Mouse (Mus musculus) liver, embryonic 13.5 days (tissue): ENCODE measurements around the gene Lrp4. TPM values are rescaled to one million over a fixed set of nuclear protein-coding genes. Genes with fewer than 3 reads are reported as not detected.

Experiments used
- ATAC-seq: fragments of 200-750 bp; cut with Nextera tagmentation; 2 replicates; pipeline ENCODE4 v1.8.0; 2017; ENCODE audit warnings: low read depth, mild to moderate bottlenecking, moderate number of reproducible peaks, moderate library complexity
- DNase-seq: peaks from one replicate; pipeline ENCODE4 v3.0.0; 2022
- H3K27ac ChIP-seq: fragments of 300-500 bp; sonication (generic); 2 replicates; pipeline ENCODE4 v1.5.1; 2015; ENCODE audit warnings: moderate library complexity, mild to moderate bottlenecking, inconsistent platforms
- H3K27me3 ChIP-seq: fragments of 300-500 bp; sonication (generic); 2 replicates; pipeline ENCODE4 v1.6.1; 2015; ENCODE audit warnings: mild to moderate bottlenecking, inconsistent platforms
- H3K36me3 ChIP-seq: fragments of 300-500 bp; sonication (generic); 2 replicates; pipeline ENCODE4 v1.6.1; 2015; ENCODE audit warnings: mild to moderate bottlenecking, inconsistent platforms
- H3K4me1 ChIP-seq: fragments of 300-500 bp; sonication (generic); replicated peaks from 2 replicates; pipeline ENCODE4 v1.6.1; 2015; ENCODE audit warnings: inconsistent platforms
- H3K4me2 ChIP-seq: fragments of 300-500 bp; sonication (generic); 2 replicates; pipeline ENCODE4 v1.6.1; 2015; ENCODE audit warnings: inconsistent platforms, mild to moderate bottlenecking, moderate library complexity
- H3K4me3 ChIP-seq: fragments of 300-500 bp; sonication (generic); replicated peaks from 2 replicates; pipeline ENCODE4 v1.5.1; 2015; ENCODE audit warnings: mild to moderate bottlenecking, inconsistent platforms
- H3K9ac ChIP-seq: fragments of 300-500 bp; sonication (generic); 2 replicates; pipeline ENCODE4 v1.6.1; 2015; ENCODE audit warnings: mild to moderate bottlenecking, inconsistent platforms
- H3K9me3 ChIP-seq: fragments of 300-500 bp; sonication (generic); replicated peaks from 2 replicates; pipeline ENCODE4 v1.6.1; 2016; ENCODE audit warnings: inconsistent platforms
- WGBS: fragments of 180-500 bp; shearing (Covaris S2); methylation state at CpG from one replicate; pipeline ENCODE4 v1.1.7; 2015; ENCODE audit not compliant: insufficient replicate concordance; 5-methylcytosine and 5-hydroxymethylcytosine counted together
- polyA plus RNA-seq: library from polyadenylated mRNA; unstranded; fragments of >200 nt; fragmentation: Nextera tagmentation; extraction: Ambion mirVana; gene quantifications from 2 replicates; pipeline ENCODE4 v1.2.1, GENCODE M21; 2015

Lrp4 gene
- polyA plus RNA-seq, 1 experiment from 2014 or later: 0.93 TPM

GRCm38 (mm10) chr2:91465934-91466333 is 8.6 kb downstream of the Lrp4 start:
- H3K9ac ChIP-seq: no peak overlapping the region
- DNase-seq (no peak), ATAC-seq (no peak)
- WGBS: 64% methylated on average over 3 of the region's 3 CpGs
- no peaks in the 10 kb centered on the region for H3K9me3 ChIP-seq
- no peak overlapping the region for H3K27ac ChIP-seq
- no peak overlapping the region for H3K4me3 ChIP-seq
- no peak overlapping the region for H3K4me2 ChIP-seq
- H3K36me3 ChIP-seq: no peaks in the 10 kb centered on the region
- H3K27me3 ChIP-seq: peaks cover 21% of the 10 kb centered on the region
- H3K4me1 ChIP-seq: peaks cover 16% of the 10 kb centered on the region

- Histone ChIP-seq H3K9ac (no peak overlapping the region), H3K4me1 (peaks cover 7% of the 10 kb centered on the region), H3K4me2 (no peak overlapping the region), H3K9me3 (no peaks in the 10 kb centered on the region), H3K4me3 (no peak overlapping the region), H3K27me3 (peaks cover 5% of the 10 kb centered on the region), H3K27ac (no peak overlapping the region), H3K36me3 (no peaks in the 10 kb centered on the region)
- ATAC-seq (no peak), DNase-seq (no peak)
- 73% methylated on average over 8 of the region's 8 CpGs for WGBS
Observed at GRCm38 (mm10) chr2:91467613-91468012, 10.3 kb downstream of the Lrp4 start.

GRCm38 (mm10) chr2:91470055-91470647 is 12.8 kb downstream of the Lrp4 start:
- Histone ChIP-seq H3K9me3 (no peaks in the 10 kb centered on the region), H3K27me3 (no peaks in the 10 kb centered on the region), H3K4me3 (no peak overlapping the region), H3K9ac (no peak overlapping the region), H3K4me2 (no peak overlapping the region), H3K4me1 (no peaks in the 10 kb centered on the region), H3K36me3 (peaks cover 2% of the 10 kb centered on the region; the same call in 1 of the 2 replicates), H3K27ac (no peak overlapping the region)
- 39% methylated on average over 7 of the region's 7 CpGs for WGBS
- DNase-seq: no peak
- no peak for ATAC-seq

- 68% methylated on average over 12 of the region's 12 CpGs for WGBS
- Histone ChIP-seq H3K27me3 (no peaks in the 10 kb centered on the region), H3K9ac (no peak overlapping the region), H3K4me1 (peaks cover 7% of the 10 kb centered on the region; the same call in 1 of the 2 replicates), H3K36me3 (peaks cover 13% of the 10 kb centered on the region; the same call in 1 of the 2 replicates), H3K9me3 (no peaks in the 10 kb centered on the region), H3K4me2 (no peak overlapping the region), H3K4me3 (no peak overlapping the region), H3K27ac (no peak overlapping the region)
- ATAC-seq (no peak), DNase-seq (no peak)
Observed at GRCm38 (mm10) chr2:91474358-91474757, 17.0 kb downstream of the Lrp4 start.

- H3K4me2 ChIP-seq: no peak overlapping the region
- no peak overlapping the region for H3K27ac ChIP-seq
- ATAC-seq: no peak
Observed at GRCm38 (mm10) chr2:91475791-91476190, 18.5 kb downstream of the Lrp4 start.

GRCm38 (mm10) chr2:91476251-91476661 is 18.9 kb downstream of the Lrp4 start:
- Histone ChIP-seq H3K9me3 (no peaks in the 10 kb centered on the region), H3K4me1 (peaks cover 7% of the 10 kb centered on the region; the same call in 1 of the 2 replicates), H3K36me3 (peaks cover 13% of the 10 kb centered on the region), H3K4me3 (no peak overlapping the region), H3K27me3 (no peaks in the 10 kb centered on the region), H3K9ac (no peak overlapping the region), H3K4me2 (no peak overlapping the region), H3K27ac (no peak overlapping the region)
- DNase-seq (no peak), ATAC-seq (no peak)
- 25% methylated on average over 17 of the region's 17 CpGs for WGBS

More at GRCm38 (mm10) chr2:91475791-91476190, 18.5 kb downstream of the Lrp4 start:
- Histone ChIP-seq H3K4me1 (peaks cover 7% of the 10 kb centered on the region; the same call in 1 of the 2 replicates), H3K4me3 (no peak overlapping the region), H3K9ac (no peak overlapping the region), H3K27me3 (no peaks in the 10 kb centered on the region), H3K9me3 (no peaks in the 10 kb centered on the region), H3K36me3 (peaks cover 13% of the 10 kb centered on the region; the same call in 1 of the 2 replicates)
- WGBS: 55% methylated on average over 7 of the region's 7 CpGs
- no peak for DNase-seq

GRCm38 (mm10) chr2:91476841-91477240 is 19.5 kb downstream of the Lrp4 start:
- no peak overlapping the region for H3K4me2 ChIP-seq
- no peak for DNase-seq
- 70% methylated on average over 7 of the region's 7 CpGs for WGBS
- no peaks in the 10 kb centered on the region for H3K27me3 ChIP-seq
- no peak overlapping the region for H3K9ac ChIP-seq
- peaks cover 7% of the 10 kb centered on the region; the same call in 1 of the 2 replicates for H3K4me1 ChIP-seq
- no peak overlapping the region for H3K4me3 ChIP-seq
- H3K27ac ChIP-seq: no peak overlapping the region
- no peak for ATAC-seq
- peaks cover 13% of the 10 kb centered on the region for H3K36me3 ChIP-seq
- no peaks in the 10 kb centered on the region for H3K9me3 ChIP-seq

GRCm38 (mm10) chr2:91480399-91480801 is 23.1 kb downstream of the Lrp4 start:
- peaks cover 11% of the 10 kb centered on the region for H3K36me3 ChIP-seq
- no peak for ATAC-seq
- no peak overlapping the region for H3K4me2 ChIP-seq
- H3K27ac ChIP-seq: no peak overlapping the region
- H3K4me1 ChIP-seq: peaks cover 9% of the 10 kb centered on the region; the same call in 1 of the 2 replicates
- DNase-seq: no peak
- no peak overlapping the region for H3K9ac ChIP-seq
- H3K9me3 ChIP-seq: no peaks in the 10 kb centered on the region
- no peaks in the 10 kb centered on the region for H3K27me3 ChIP-seq
- 83% methylated on average over 9 of the region's 9 CpGs for WGBS
- H3K4me3 ChIP-seq: no peak overlapping the region

GRCm38 (mm10) chr2:91480805-91481514 is 23.6 kb downstream of the Lrp4 start:
- no peak for DNase-seq
- Histone ChIP-seq H3K4me3 (no peak overlapping the region), H3K27ac (no peak overlapping the region), H3K4me1 (peaks cover 7% of the 10 kb centered on the region; the same call in 1 of the 2 replicates), H3K9ac (no peak overlapping the region), H3K9me3 (no peaks in the 10 kb centered on the region), H3K4me2 (no peak overlapping the region), H3K36me3 (peaks cover 11% of the 10 kb centered on the region), H3K27me3 (no peaks in the 10 kb centered on the region)
- no peak for ATAC-seq
- 57% methylated on average over 6 of the region's 6 CpGs for WGBS

- ATAC-seq (no peak), DNase-seq (no peak)
- Histone ChIP-seq H3K9me3 (no peaks in the 10 kb centered on the region), H3K27me3 (no peaks in the 10 kb centered on the region), H3K36me3 (no peaks in the 10 kb centered on the region; the same call in 1 of the 2 replicates), H3K9ac (no peak overlapping the region), H3K4me1 (0 out of 2 replicates have a peak, but pooled peaks cover 2% of the 10 kb centered on the region), H3K4me3 (no peak overlapping the region), H3K27ac (no peak overlapping the region), H3K4me2 (no peak overlapping the region)
- 34% methylated on average over 4 of the region's 4 CpGs for WGBS
Observed at GRCm38 (mm10) chr2:91484698-91485097, 27.4 kb downstream of the Lrp4 start.

GRCm38 (mm10) chr2:91485256-91485655 is 27.9 kb downstream of the Lrp4 start:
- Histone ChIP-seq H3K4me2 (no peak overlapping the region), H3K9ac (no peak overlapping the region), H3K27ac (no peak overlapping the region), H3K4me1 (0 out of 2 replicates have a peak, but pooled peaks cover 2% of the 10 kb centered on the region), H3K27me3 (no peaks in the 10 kb centered on the region), H3K9me3 (no peaks in the 10 kb centered on the region), H3K4me3 (no peak overlapping the region), H3K36me3 (no peaks in the 10 kb centered on the region; the same call in 1 of the 2 replicates)
- 55% methylated on average over 6 of the region's 6 CpGs for WGBS
- no peak for ATAC-seq
- DNase-seq: no peak
